Mouse (Mus musculus): ENCODE measurements around the gene Zfp184. TPM values are rescaled to one million over a fixed set of nuclear protein-coding genes. Genes with fewer than 3 reads are reported as not detected.

Zfp184 gene
- 1.9 TPM for polyA plus RNA-seq (2014; fragmentation: Illumina TruSeq; extraction: RNeasy Lipid Tissue Mini Kit (QIAGEN cat#74804); ENCODE audit: low read depth, low replicate concordance)

DNA sequence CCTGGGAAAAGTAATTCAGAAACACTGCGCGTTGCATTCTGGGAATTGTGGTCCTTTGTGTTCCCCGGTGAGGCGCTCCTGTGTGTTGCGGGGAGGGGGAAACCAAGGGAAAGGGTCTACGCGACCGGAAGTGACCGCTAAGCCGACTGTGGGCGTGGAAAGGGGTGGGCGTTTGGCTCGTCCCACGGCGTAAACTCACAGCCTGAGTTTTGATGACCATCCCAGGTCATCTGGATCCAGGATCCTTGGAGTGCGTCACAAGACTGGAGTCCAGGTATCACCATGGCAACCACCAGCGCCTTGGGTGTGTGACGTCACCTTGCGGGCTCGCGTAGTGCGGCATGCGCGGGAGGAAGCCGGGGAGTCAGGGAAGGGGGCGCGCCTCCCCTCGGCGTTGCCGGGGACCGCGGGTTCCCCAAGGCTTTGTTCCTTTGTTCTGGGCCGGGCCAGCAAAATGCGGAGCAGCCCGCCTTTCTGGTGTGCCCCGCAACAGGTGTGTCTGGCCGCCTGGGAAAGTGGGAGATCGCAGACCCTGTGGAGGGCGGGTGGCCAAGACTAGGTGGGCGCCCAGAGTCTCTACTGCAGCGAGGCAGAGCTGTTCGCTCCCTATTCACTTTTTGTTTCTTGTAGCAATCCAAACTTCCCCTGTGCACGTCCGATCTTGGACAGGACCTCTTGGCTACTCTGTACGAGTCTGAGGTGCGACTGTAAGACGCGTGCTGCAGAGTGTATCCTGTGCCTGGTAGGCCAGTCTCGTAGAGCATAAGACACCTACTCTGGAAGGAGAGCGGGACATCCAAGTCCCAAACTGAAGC is at the start of gene Zfp184:
Gene Zfp184 (plus strand): TSS at position 169 of the 815 bp plus-strand sequence.

DNA sequence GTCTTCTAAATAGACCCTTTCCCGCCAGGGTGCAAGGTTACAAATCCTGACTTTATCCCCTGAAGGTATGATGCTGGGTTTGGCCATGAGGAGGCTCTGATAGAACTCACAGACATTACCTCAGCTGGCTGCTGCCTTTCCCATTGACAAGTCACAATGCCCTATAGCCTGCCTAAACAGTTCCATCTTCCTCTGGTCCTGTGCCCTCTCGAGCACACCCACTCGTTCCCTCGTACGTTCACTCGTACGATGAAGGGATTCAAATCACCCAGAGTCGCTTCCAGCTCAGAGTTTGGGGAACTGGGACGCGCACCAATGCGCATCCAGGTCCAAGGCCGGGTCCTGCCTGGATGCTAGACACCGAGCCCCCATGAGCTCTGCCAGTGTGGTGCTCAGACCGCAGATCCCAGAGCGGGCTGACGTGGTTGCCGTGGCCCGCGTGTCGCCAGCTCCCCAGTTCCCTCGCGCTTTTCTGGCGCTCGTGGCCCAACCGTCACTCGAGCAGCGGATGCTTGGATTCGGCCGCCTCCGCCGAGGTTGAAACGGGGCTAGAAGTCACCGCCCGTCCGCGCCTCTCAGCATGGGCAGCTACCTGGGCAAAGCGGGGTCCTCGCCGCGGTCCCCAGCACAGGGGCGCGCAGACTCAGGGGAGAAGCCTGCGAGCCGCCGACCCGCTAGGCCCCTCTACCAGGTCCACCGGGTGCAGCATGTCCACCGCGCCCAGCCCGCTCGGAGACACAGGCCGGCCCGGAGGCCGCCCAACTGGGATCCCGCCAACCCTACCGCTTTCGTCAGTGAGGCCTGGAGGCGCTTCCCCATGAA is 36.3 kb downstream of the Zfp184 start, which contains the start of gene Pom121l2:
Gene Pom121l2 (plus strand): TSS at position 214 of the 822 bp plus-strand sequence.

DNA sequence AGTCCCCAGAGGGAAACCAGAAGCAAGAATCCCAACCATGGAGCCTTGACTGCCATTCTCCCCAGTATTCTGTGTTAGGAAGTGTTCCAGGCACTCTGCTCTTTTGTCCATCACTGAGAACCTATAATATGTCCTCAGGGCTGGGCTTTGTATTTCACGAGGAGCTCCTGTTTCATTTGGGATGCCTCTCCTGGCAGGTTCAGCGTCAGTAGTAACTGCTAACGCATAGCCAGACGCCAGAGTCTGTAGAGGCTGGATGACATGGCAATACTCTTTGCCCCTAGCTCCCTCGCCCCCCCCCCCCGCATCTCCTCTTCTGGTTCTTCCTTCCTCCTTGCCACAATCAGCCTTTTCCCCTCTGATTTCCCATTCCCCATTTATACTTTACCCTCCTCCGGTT is 64.7 kb downstream of the Zfp184 start, which contains the start of gene Prss16:
Gene Prss16 (minus strand): TSS at position 101 of the 400 bp plus-strand sequence.

Other genes with a start within 250 kb of the Zfp184 start
- not detected for gene Olfr1359, start 247.0 kb upstream of the Zfp184 start, polyA plus RNA-seq (2014; fragmentation: Illumina TruSeq; extraction: RNeasy Lipid Tissue Mini Kit (QIAGEN cat#74804); ENCODE audit: low read depth, low replicate concordance)
- not detected for gene Hist1h2bl, start 229.0 kb upstream of the Zfp184 start, polyA plus RNA-seq (2014; fragmentation: Illumina TruSeq; extraction: RNeasy Lipid Tissue Mini Kit (QIAGEN cat#74804); ENCODE audit: low read depth, low replicate concordance)
- gene Hist1h2ai, start 228.7 kb upstream of the Zfp184 start, polyA plus RNA-seq (2014; fragmentation: Illumina TruSeq; extraction: RNeasy Lipid Tissue Mini Kit (QIAGEN cat#74804); ENCODE audit: low read depth, low replicate concordance) = not detected
- gene Hist1h3h, start 227.4 kb upstream of the Zfp184 start, polyA plus RNA-seq (2014; fragmentation: Illumina TruSeq; extraction: RNeasy Lipid Tissue Mini Kit (QIAGEN cat#74804); ENCODE audit: low read depth, low replicate concordance) = not detected
- gene Hist1h2bm, start 223.1 kb upstream of the Zfp184 start, polyA plus RNA-seq (2014; fragmentation: Illumina TruSeq; extraction: RNeasy Lipid Tissue Mini Kit (QIAGEN cat#74804); ENCODE audit: low read depth, low replicate concordance) = not detected
- 4.2 TPM for gene Hist1h4j, start 210.0 kb upstream of the Zfp184 start, polyA plus RNA-seq (2014; fragmentation: Illumina TruSeq; extraction: RNeasy Lipid Tissue Mini Kit (QIAGEN cat#74804); ENCODE audit: low read depth, low replicate concordance)
- not detected for gene Hist1h4k, start 194.6 kb upstream of the Zfp184 start, polyA plus RNA-seq (2014; fragmentation: Illumina TruSeq; extraction: RNeasy Lipid Tissue Mini Kit (QIAGEN cat#74804); ENCODE audit: low read depth, low replicate concordance)
- not detected for gene Hist1h2ak, start 191.3 kb upstream of the Zfp184 start, polyA plus RNA-seq (2014; fragmentation: Illumina TruSeq; extraction: RNeasy Lipid Tissue Mini Kit (QIAGEN cat#74804); ENCODE audit: low read depth, low replicate concordance)
- not detected for gene Hist1h2bn, start 191.0 kb upstream of the Zfp184 start, polyA plus RNA-seq (2014; fragmentation: Illumina TruSeq; extraction: RNeasy Lipid Tissue Mini Kit (QIAGEN cat#74804); ENCODE audit: low read depth, low replicate concordance)
- gene Hist1h1b, start 164.5 kb upstream of the Zfp184 start, polyA plus RNA-seq (2014; fragmentation: Illumina TruSeq; extraction: RNeasy Lipid Tissue Mini Kit (QIAGEN cat#74804); ENCODE audit: low read depth, low replicate concordance) = not detected
- gene Hist1h3i, start 161.7 kb upstream of the Zfp184 start, polyA plus RNA-seq (2014; fragmentation: Illumina TruSeq; extraction: RNeasy Lipid Tissue Mini Kit (QIAGEN cat#74804); ENCODE audit: low read depth, low replicate concordance) = not detected
- gene Hist1h2an, start 157.9 kb upstream of the Zfp184 start, polyA plus RNA-seq (2014; fragmentation: Illumina TruSeq; extraction: RNeasy Lipid Tissue Mini Kit (QIAGEN cat#74804); ENCODE audit: low read depth, low replicate concordance) = not detected
- not detected for gene Hist1h2bp, start 157.6 kb upstream of the Zfp184 start, polyA plus RNA-seq (2014; fragmentation: Illumina TruSeq; extraction: RNeasy Lipid Tissue Mini Kit (QIAGEN cat#74804); ENCODE audit: low read depth, low replicate concordance)
- gene Hist1h2bq, start 134.9 kb upstream of the Zfp184 start, polyA plus RNA-seq (2014; fragmentation: Illumina TruSeq; extraction: RNeasy Lipid Tissue Mini Kit (QIAGEN cat#74804); ENCODE audit: low read depth, low replicate concordance) = 1.1 TPM
- not detected for gene Hist1h2ao, start 134.6 kb upstream of the Zfp184 start, polyA plus RNA-seq (2014; fragmentation: Illumina TruSeq; extraction: RNeasy Lipid Tissue Mini Kit (QIAGEN cat#74804); ENCODE audit: low read depth, low replicate concordance)
- gene Hist1h4m, start 133.3 kb upstream of the Zfp184 start, polyA plus RNA-seq (2014; fragmentation: Illumina TruSeq; extraction: RNeasy Lipid Tissue Mini Kit (QIAGEN cat#74804); ENCODE audit: low read depth, low replicate concordance) = not detected
- not detected for gene Hist1h4n, start 112.9 kb upstream of the Zfp184 start, polyA plus RNA-seq (2014; fragmentation: Illumina TruSeq; extraction: RNeasy Lipid Tissue Mini Kit (QIAGEN cat#74804); ENCODE audit: low read depth, low replicate concordance)
- gene Hist1h2ap, start 111.6 kb upstream of the Zfp184 start, polyA plus RNA-seq (2014; fragmentation: Illumina TruSeq; extraction: RNeasy Lipid Tissue Mini Kit (QIAGEN cat#74804); ENCODE audit: low read depth, low replicate concordance) = not detected
- 5.3 TPM for gene Hist1h2br, start 111.4 kb upstream of the Zfp184 start, polyA plus RNA-seq (2014; fragmentation: Illumina TruSeq; extraction: RNeasy Lipid Tissue Mini Kit (QIAGEN cat#74804); ENCODE audit: low read depth, low replicate concordance)
- gene Pom121l2, start 36.1 kb downstream of the Zfp184 start, polyA plus RNA-seq (2014; fragmentation: Illumina TruSeq; extraction: RNeasy Lipid Tissue Mini Kit (QIAGEN cat#74804); ENCODE audit: low read depth, low replicate concordance) = not detected
- 1.4 TPM for gene Prss16, start 64.6 kb downstream of the Zfp184 start, polyA plus RNA-seq (2014; fragmentation: Illumina TruSeq; extraction: RNeasy Lipid Tissue Mini Kit (QIAGEN cat#74804); ENCODE audit: low read depth, low replicate concordance)
- gene Hist1h2ah, start 90.5 kb downstream of the Zfp184 start, polyA plus RNA-seq (2014; fragmentation: Illumina TruSeq; extraction: RNeasy Lipid Tissue Mini Kit (QIAGEN cat#74804); ENCODE audit: low read depth, low replicate concordance) = not detected
- gene Hist1h2bk, start 90.8 kb downstream of the Zfp184 start, polyA plus RNA-seq (2014; fragmentation: Illumina TruSeq; extraction: RNeasy Lipid Tissue Mini Kit (QIAGEN cat#74804); ENCODE audit: low read depth, low replicate concordance) = not detected
- 6.7 TPM for gene Hist1h4i, start 96.3 kb downstream of the Zfp184 start, polyA plus RNA-seq (2014; fragmentation: Illumina TruSeq; extraction: RNeasy Lipid Tissue Mini Kit (QIAGEN cat#74804); ENCODE audit: low read depth, low replicate concordance)
- not detected for gene Hist1h2ag, start 97.8 kb downstream of the Zfp184 start, polyA plus RNA-seq (2014; fragmentation: Illumina TruSeq; extraction: RNeasy Lipid Tissue Mini Kit (QIAGEN cat#74804); ENCODE audit: low read depth, low replicate concordance)
- not detected for gene Hist1h2bj, start 98.1 kb downstream of the Zfp184 start, polyA plus RNA-seq (2014; fragmentation: Illumina TruSeq; extraction: RNeasy Lipid Tissue Mini Kit (QIAGEN cat#74804); ENCODE audit: low read depth, low replicate concordance)
- not detected for gene Vmn1r188, start 139.3 kb downstream of the Zfp184 start, polyA plus RNA-seq (2014; fragmentation: Illumina TruSeq; extraction: RNeasy Lipid Tissue Mini Kit (QIAGEN cat#74804); ENCODE audit: low read depth, low replicate concordance)
- gene Vmn1r189, start 160.7 kb downstream of the Zfp184 start, polyA plus RNA-seq (2014; fragmentation: Illumina TruSeq; extraction: RNeasy Lipid Tissue Mini Kit (QIAGEN cat#74804); ENCODE audit: low read depth, low replicate concordance) = not detected
- not detected for gene Vmn1r191, start 238.9 kb downstream of the Zfp184 start, polyA plus RNA-seq (2014; fragmentation: Illumina TruSeq; extraction: RNeasy Lipid Tissue Mini Kit (QIAGEN cat#74804); ENCODE audit: low read depth, low replicate concordance)
- gene Vmn1r192, start 246.0 kb downstream of the Zfp184 start, polyA plus RNA-seq (2014; fragmentation: Illumina TruSeq; extraction: RNeasy Lipid Tissue Mini Kit (QIAGEN cat#74804); ENCODE audit: low read depth, low replicate concordance) = not detected

Data from sigmoid colon, adult 10 weeks (tissue).